Mouse (Mus musculus) G1E (cell line): ENCODE results near the gene Cbx7.
"Not testable (repeated sequence)": the region's sequence is repeated elsewhere in the genome, so short reads cannot be mapped to it uniquely, and the experiment has no call there.

ENCODE experiments used
- CTCF ChIP-seq: IDR thresholded peaks from 2 replicates; pipeline ENCODE4 v1.5.1; 2012; ENCODE audit warnings: low read depth, low read length, inconsistent platforms, mixed read lengths
- GATA1 ChIP-seq: IDR thresholded peaks from 2 replicates; pipeline ENCODE4 v1.6.1; 2012; ENCODE audit warnings: borderline replicate concordance, low read length, inconsistent platforms, mixed read lengths
- GATA2 ChIP-seq: IDR thresholded peaks from 2 replicates; pipeline ENCODE4 v1.6.1; 2012; ENCODE audit warnings: low read depth, low read length, inconsistent platforms, borderline replicate concordance
- POLR2AphosphoS5 ChIP-seq: IDR thresholded peaks from 2 replicates; pipeline ENCODE4 v1.6.1; 2012; ENCODE audit warnings: low read depth, low read length, inconsistent platforms; ENCODE audit not compliant: insufficient replicate concordance
- TAL1 ChIP-seq: conservative IDR thresholded peaks from 2 replicates; pipeline ENCODE4 v1.6.1; 2012; ENCODE audit warnings: low read depth, low read length, inconsistent platforms, mixed read lengths

DNA sequence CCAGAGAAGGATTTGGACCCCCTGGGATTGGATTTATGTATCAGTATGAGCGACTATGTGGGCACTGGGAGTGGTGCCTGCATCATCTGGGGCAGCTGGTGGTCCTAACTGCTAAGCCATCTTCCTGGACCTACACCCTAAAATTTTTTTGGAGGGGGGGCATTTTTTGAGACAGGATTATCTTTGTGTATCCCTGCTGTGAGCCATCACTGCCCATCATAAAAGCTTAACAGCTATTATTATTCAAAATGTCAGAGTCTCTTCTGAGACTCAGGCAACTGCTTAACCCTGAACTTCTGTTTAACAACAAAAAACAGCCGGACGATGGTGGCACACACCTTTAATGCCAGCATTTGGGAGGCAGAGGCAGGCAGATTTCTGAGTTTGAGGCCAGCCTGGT is 61.9 kb downstream of the Cbx7 start:
- not testable (repeated sequence) for TF ChIP-seq CTCF, TAL1, POLR2AphosphoS5, GATA1, GATA2
